Mouse (Mus musculus) cerebral cortex, adult 2 months (tissue): ENCODE results near the gene Wwox.

ENCODE experiments used
- WGBS: fragments of 180-500 bp; shearing (Covaris S2); methylation state at CpG from one replicate; pipeline ENCODE4 v1.1.7; 2018; 5-methylcytosine and 5-hydroxymethylcytosine counted together

Gene Wwox

DNA sequence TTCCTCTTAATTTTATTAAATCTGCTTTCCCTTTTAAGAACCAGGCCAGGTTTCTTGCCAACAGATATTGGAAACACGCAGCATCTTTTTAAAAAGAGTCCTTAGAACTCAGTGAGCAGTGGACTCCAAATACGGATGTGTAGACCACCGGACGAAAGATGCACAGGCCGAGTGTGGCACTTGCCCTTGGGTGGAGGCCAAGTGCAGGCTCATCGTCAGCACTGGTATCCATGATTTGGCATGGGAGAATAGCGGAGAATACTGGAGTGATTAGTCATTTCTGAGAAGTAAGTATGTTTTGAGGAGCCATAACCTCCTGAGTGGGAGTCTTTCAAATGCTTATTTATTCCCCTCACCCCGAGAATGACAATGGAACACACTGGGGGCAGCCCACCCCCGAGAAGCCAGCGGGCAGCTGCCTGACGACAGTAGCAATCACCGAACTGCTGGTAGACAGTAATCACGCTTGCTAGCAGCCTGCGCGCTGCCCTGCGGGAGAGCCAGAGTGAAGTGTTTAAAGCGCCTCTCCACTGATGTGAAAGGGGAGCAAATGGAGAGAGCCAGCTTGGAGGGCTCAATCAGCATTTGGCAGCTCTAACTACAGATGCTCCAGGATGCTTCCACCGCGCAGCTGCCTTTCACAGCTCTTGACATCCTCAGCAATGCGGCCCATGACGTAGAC is 29.2 kb downstream of the Wwox start:
- 83% methylated on average over 21 of the region's 21 CpGs for WGBS

- 95% methylated on average over 10 of the region's 10 CpGs for WGBS
These were observed 29.7 kb downstream of the Wwox start for GRCm38 (mm10) chr8:114469208-114469590.

GRCm38 (mm10) chr8:114473546-114473945 is 34.1 kb downstream of the Wwox start:
- 71% methylated on average over 11 of the region's 11 CpGs for WGBS

DNA sequence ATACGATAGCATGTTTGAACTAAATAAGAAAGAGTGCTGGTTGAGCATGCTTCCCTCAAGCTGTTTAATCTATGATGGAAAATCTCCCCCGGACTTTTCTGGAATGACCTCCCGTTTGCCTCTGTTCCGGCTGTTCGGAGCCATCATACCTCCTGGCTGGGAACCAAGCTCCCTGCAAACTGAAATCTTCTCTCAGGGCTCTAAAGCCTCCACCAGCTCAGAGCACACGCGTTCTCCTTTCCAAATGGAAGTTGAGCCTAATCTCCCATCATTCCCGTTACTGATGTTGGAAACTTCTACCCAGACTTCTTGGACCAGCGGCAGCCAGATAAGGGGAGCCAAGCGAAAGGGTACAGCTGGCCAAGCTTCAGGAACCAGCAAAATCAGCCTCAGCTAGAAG is 37.5 kb downstream of the Wwox start:
- 77% methylated on average over 10 of the region's 10 CpGs for WGBS

- WGBS, result 79% methylated on average over 8 of the region's 8 CpGs
These were observed 38.3 kb downstream of the Wwox start for GRCm38 (mm10) chr8:114477790-114478189.

DNA sequence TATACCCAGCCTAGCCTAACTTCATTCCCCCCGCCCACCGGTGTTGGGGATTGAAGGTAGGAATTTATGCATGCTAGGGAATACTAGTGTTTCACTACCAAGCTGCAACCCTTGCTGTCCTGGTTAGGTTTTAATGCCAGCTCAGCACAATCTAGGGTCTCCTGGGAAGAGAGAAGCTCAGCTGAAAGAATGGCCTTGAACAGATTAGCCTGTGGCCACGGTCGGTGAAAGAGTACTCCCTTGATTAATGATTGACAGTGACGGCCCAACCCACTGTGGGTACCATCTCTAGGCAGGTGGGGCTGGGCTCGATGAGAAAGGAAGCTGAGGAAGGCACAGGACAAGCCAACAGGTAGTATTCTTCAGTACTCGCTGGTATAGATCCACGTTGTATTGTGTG is 40.3 kb downstream of the Wwox start:
- WGBS, result 88% methylated on average over 8 of the region's 8 CpGs

- WGBS, result 86% methylated on average over 5 of the region's 5 CpGs
These were observed 52.3 kb downstream of the Wwox start for GRCm38 (mm10) chr8:114491662-114492160.

- WGBS, result 84% methylated on average over 16 of the region's 16 CpGs
These were observed 60.1 kb downstream of the Wwox start for GRCm38 (mm10) chr8:114499448-114500144.

GRCm38 (mm10) chr8:114501906-114502305 is 62.5 kb downstream of the Wwox start:
- WGBS, result 87% methylated on average over 6 of the region's 6 CpGs

DNA sequence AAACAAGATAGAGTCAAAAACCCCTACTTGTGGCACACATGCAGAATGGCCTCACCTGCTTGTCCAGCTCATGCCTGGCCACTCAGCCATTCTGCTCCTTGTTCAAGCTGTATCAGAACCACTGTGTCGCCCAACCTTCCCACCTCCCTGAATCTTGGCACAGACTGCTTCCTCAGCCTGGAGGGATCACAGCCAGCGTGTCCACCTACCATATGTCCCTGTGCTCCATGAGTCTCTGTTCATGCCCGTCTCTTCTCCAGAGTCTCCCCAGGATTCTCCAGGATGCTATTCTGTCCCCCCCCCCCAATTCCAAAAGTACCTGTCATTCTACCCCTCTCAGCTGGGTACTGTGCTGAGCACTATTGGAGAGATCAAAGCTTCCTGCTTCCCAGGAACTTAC is 63.7 kb downstream of the Wwox start:
- 63% methylated on average over 3 of the region's 3 CpGs for WGBS

GRCm38 (mm10) chr8:114504889-114505288 is 65.4 kb downstream of the Wwox start:
- WGBS, result 57% methylated on average over 11 of the region's 11 CpGs

- 75% methylated on average over 18 of the region's 18 CpGs for WGBS
These were observed 66.2 kb downstream of the Wwox start for GRCm38 (mm10) chr8:114505351-114506347.

DNA sequence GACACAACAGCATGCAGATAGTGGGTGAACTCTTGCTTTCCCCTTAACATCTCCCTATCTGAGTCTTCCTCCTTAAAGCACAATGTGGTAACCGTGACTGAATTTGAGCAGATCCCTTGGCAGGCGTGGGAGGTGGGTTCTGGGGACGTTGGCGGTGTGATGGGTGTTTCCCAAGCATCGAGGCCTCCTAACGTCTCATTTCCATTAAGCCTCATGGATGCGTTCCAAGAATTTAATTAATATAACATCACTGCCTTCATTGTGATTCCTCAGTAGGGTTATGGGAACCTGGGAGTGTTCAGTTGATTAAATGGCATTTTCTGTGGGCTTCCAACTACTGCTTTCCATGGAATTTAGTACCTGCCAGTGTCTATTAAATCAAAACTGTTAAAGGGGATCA is 67.9 kb downstream of the Wwox start:
- WGBS, result 55% methylated on average over 7 of the region's 7 CpGs

GRCm38 (mm10) chr8:114510226-114510625 is 70.8 kb downstream of the Wwox start:
- WGBS, result 74% methylated on average over 1 of the region's 1 CpGs

GRCm38 (mm10) chr8:114512075-114512935 is 72.8 kb downstream of the Wwox start:
- WGBS, result 89% methylated on average over 26 of the region's 26 CpGs

DNA sequence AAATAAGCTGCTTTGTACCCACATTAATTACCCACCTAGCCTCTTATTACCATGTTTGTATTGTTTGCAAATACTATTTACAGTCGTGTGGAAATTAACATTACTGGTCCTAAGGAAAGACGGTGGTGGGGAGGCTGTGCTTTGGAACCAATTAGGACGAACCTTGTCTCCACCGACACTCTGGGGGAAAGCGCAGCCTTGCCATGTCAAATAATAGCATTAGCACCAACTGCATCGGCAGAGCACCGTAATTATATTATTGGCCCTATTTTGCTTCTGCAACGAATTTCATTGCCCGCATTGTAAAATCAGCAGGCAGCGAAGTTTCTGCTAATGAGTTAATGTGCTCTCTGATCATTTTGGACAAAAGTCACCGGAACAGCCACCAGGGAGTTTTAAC is 75.2 kb downstream of the Wwox start:
- WGBS, result 67% methylated on average over 11 of the region's 11 CpGs

DNA sequence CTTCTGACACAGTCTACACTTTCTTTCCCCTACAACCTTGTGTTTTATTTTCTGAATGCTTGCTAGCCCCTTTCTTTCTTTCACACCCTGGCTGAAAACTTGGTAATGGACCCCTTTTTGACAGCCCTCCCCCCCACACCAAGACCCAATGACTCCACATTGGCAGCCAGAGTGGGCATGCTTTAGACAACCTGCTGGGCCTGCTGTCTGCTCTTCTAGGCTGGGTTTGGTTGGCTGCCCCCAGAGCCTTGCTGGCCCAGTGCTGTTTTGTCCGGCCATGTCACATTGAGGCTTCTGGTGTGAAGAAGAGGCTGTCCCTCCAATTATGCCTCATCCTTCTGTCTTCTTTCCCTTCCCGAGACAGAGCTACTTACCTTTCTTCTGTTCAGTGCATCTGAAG is 83.6 kb downstream of the Wwox start:
- WGBS, result 97% methylated on average over 2 of the region's 2 CpGs

GRCm38 (mm10) chr8:114526626-114527267 is 87.3 kb downstream of the Wwox start:
- 85% methylated on average over 15 of the region's 15 CpGs for WGBS

DNA sequence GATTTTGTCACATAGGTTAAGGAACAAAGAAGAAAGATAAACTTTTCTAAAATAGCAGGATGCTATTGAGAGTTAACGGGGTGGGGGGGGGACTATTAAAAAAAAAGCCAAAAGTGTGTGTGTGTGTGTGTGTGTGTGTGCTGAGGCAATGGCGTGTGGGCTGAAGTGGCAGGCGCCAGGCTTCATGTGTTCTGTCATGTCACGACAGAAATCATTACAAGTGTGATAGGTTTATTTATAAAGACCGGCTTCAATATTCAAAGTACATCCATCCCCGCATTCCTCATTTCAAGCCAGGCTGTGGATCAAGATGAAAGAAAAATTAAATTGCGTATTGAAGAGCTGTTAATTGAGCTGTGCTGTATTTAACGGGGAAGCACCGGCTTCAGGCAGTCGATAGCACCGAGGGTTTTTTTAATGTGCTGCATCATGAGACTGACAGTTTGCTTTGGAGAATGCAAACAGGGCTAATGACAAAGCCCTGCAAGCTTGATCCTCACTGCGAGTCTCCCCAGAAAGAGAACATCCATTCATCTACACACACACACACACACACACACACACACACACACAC is 88.3 kb downstream of the Wwox start:
- WGBS, result 67% methylated on average over 12 of the region's 12 CpGs

DNA sequence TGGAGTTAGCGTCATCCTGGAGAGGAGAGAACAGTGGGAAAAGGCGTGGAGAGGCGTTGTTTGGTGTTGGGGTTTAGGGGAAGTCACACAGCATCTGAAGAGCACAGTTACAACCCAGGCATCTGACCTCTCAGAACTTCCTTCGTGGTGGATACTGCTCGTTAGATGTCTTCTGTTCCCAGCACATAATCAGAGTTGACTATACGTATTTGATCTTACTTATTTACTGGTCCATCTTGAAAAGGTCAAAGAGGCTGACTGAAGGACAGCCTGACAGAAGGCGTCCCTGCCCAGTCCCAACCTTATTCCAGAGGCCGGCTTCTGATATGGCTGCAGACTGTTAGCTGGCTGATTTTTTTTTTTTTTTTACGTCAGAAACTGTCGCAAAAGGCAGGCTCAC is 90.1 kb downstream of the Wwox start:
- 94% methylated on average over 10 of the region's 10 CpGs for WGBS
